Mouse (Mus musculus): ENCODE data around the gene Tmem209. TPM values are rescaled to one million over a fixed set of nuclear protein-coding genes. Genes with fewer than 3 reads are reported as not detected.

Tmem209 gene
- 28.5 and 33.7 TPM in 2 replicates for polyA plus RNA-seq (2015; fragmentation: Nextera tagmentation; extraction: Ambion mirVana)

- H3K9ac ChIP-seq, result peak within 1 kb of the TSS; percentile 68
- peaks cover 8% of the 10 kb centered on the region for H3K4me1 ChIP-seq
- H3K27me3 ChIP-seq (replicated peaks), result no peaks in the 10 kb centered on the region
- H3K36me3 ChIP-seq, result peaks cover 14% of the 10 kb centered on the region; the same call in 1 of the 2 replicates
- peak; percentile 97 for ATAC-seq (ENCODE audit: insufficient read depth, low FRiP score, low read depth)
- WGBS, result under 1% methylated on average over 37 of the region's 37 CpGs
- H3K4me3 ChIP-seq (replicated peaks), result peak within 1 kb of the TSS; percentile 61
- peak within 1 kb of the TSS; percentile 66 for H3K4me2 ChIP-seq
- peak within 1 kb of the TSS; percentile 98 for H3K27ac ChIP-seq
- H3K9me3 ChIP-seq, result no peaks in the 10 kb centered on the region
Measured at GRCm38 (mm10) chr6:30509265-30510239, at the start of gene Tmem209, which contains the start of gene Ssmem1. Tmem209 (minus strand) TSS chr6:30509783. Ssmem1 (plus strand) TSS chr6:30509849.

- Histone ChIP-seq H3K27ac (no peak overlapping the region), H3K36me3 (no peaks in the 10 kb centered on the region), H3K4me2 (no peak overlapping the region), H3K27me3 (replicated peaks) (no peaks in the 10 kb centered on the region), H3K9ac (no peak overlapping the region), H3K9me3 (no peaks in the 10 kb centered on the region), H3K4me1 (peaks cover 6% of the 10 kb centered on the region; the same call in 1 of the 2 replicates), H3K4me3 (replicated peaks) (no peak overlapping the region)
- ATAC-seq (ENCODE audit: insufficient read depth, low FRiP score, low read depth), result no peak
- 19% methylated on average over 4 of the region's 9 CpGs for WGBS
Measured at GRCm38 (mm10) chr6:30556080-30556479, 46.5 kb upstream of the Tmem209 start.

GRCm38 (mm10) chr6:30554621-30555170, 45.1 kb upstream of the Tmem209 start:
- WGBS, result 89% methylated on average over 5 of the region's 5 CpGs
- Histone ChIP-seq H3K4me3 (replicated peaks) (no peak overlapping the region), H3K9me3 (no peaks in the 10 kb centered on the region), H3K4me1 (peaks cover 6% of the 10 kb centered on the region; the same call in 1 of the 2 replicates), H3K9ac (no peak overlapping the region), H3K4me2 (no peak overlapping the region), H3K36me3 (no peaks in the 10 kb centered on the region), H3K27me3 (replicated peaks) (no peaks in the 10 kb centered on the region), H3K27ac (no peak overlapping the region)
- ATAC-seq (ENCODE audit: insufficient read depth, low FRiP score, low read depth), result no peak

- no peak overlapping the region for H3K27ac ChIP-seq
- H3K36me3 ChIP-seq, result no peaks in the 10 kb centered on the region
- H3K9ac ChIP-seq, result no peak overlapping the region
- 89% methylated on average over 5 of the region's 5 CpGs for WGBS
- H3K4me3 ChIP-seq (replicated peaks), result no peak overlapping the region
- ATAC-seq (ENCODE audit: insufficient read depth, low FRiP score, low read depth), result no peak
- H3K4me1 ChIP-seq, result peaks cover 11% of the 10 kb centered on the region
- no peak overlapping the region for H3K4me2 ChIP-seq
- H3K27me3 ChIP-seq (replicated peaks), result no peaks in the 10 kb centered on the region
- H3K9me3 ChIP-seq, result no peaks in the 10 kb centered on the region
Measured at GRCm38 (mm10) chr6:30554092-30554491, 44.5 kb upstream of the Tmem209 start.

DNA sequence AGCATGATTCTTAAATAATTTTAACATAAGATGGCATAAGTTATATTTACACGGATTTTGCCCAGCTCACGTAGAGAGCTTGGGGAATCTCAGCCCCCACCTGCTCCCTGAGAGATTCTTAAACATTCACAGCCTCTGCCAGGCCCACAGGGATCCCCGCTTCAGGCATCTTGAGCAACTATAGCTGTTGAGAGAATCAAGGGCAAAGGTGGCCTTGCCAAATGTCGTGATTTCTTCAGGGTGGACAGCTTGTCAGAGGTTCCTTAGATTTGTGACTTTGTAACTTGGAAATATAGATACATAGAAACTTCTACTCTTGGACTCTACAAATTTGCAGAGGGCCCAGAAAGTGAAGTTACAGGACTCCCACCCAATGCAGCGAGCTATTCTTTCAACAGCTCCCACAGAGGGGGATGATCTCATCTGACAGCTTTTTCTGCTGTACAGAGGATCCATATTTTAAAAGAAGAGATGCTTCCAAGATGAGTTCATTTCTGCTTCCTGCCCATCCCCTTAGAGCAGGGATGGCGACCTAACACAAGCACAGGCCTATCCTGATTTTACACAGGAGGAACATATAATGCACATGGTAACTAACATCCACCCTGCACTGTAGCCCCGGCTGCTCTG, 43.9 kb upstream of the Tmem209 start:
- Histone ChIP-seq H3K4me1 (peaks cover 14% of the 10 kb centered on the region), H3K27ac (0 out of 2 replicates have a peak overlapping the region, but pooled peaks have one; percentile 16), H3K4me3 (replicated peaks) (no peak overlapping the region), H3K9ac (no peak overlapping the region), H3K36me3 (no peaks in the 10 kb centered on the region), H3K27me3 (replicated peaks) (no peaks in the 10 kb centered on the region), H3K4me2 (no peak overlapping the region), H3K9me3 (no peaks in the 10 kb centered on the region)
- WGBS, result 73% methylated on average over 7 of the region's 7 CpGs
- no peak for ATAC-seq (ENCODE audit: insufficient read depth, low FRiP score, low read depth)

DNA sequence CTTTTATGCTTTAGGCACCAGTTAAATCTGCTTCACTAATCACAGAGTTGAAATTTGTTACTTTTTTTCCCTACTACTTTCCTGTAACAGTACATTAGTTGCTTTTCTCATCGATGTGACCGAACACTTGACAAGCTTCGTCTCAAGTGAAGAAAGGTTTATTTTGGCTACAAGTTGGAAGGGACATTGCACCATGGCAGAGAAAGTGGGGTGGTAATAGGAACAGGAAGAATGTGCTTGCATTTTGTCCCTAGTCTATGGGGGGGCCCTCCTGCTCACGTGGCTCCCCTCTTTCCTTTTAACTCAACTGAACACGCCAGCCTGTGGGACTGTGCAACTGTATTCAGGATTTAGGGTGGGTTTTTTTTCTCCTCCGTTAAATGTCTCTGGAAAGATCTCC, 43.0 kb upstream of the Tmem209 start:
- H3K4me1 ChIP-seq, result peaks cover 16% of the 10 kb centered on the region
- ATAC-seq (ENCODE audit: insufficient read depth, low FRiP score, low read depth), result no peak
- no peak overlapping the region for H3K4me3 ChIP-seq (replicated peaks)
- H3K27ac ChIP-seq, result peak overlapping the region; percentile 16; the same call in 1 of the 2 replicates
- H3K27me3 ChIP-seq (replicated peaks), result no peaks in the 10 kb centered on the region
- H3K4me2 ChIP-seq, result no peak overlapping the region
- H3K9ac ChIP-seq, result no peak overlapping the region
- H3K9me3 ChIP-seq, result no peaks in the 10 kb centered on the region
- no peaks in the 10 kb centered on the region for H3K36me3 ChIP-seq
- WGBS, result 54% methylated on average over 6 of the region's 6 CpGs

- Histone ChIP-seq H3K9ac (no peak overlapping the region), H3K4me3 (replicated peaks) (no peak overlapping the region), H3K4me2 (peak overlapping the region; percentile 32), H3K27ac (no peak overlapping the region), H3K36me3 (no peaks in the 10 kb centered on the region), H3K9me3 (no peaks in the 10 kb centered on the region), H3K4me1 (peaks cover 18% of the 10 kb centered on the region), H3K27me3 (replicated peaks) (no peaks in the 10 kb centered on the region)
- 33% methylated on average over 23 of the region's 23 CpGs for WGBS
- no peak for ATAC-seq (ENCODE audit: insufficient read depth, low FRiP score, low read depth)
Measured at GRCm38 (mm10) chr6:30551644-30552580, 42.3 kb upstream of the Tmem209 start.

DNA sequence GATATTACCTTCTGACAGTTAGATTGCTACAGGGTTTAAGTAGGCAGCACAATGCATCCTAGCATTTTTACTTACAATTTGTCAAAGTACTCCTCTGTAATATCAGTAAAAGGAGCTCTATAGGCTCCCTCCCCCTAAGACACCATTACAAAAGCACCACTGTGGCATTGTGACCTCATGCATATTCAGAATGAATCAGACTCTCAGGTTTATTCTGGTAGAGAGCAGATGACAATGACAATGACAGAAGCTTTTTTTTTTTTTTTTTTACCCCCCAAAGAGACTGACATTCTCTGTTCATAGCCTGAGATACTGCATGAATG, 41.6 kb upstream of the Tmem209 start:
- ATAC-seq (ENCODE audit: insufficient read depth, low FRiP score, low read depth), result no peak

GRCm38 (mm10) chr6:30550496-30551192, 41.1 kb upstream of the Tmem209 start:
- ATAC-seq (ENCODE audit: insufficient read depth, low FRiP score, low read depth), result no peak
- Histone ChIP-seq H3K27ac (no peak overlapping the region), H3K4me2 (no peak overlapping the region), H3K9ac (no peak overlapping the region), H3K4me3 (replicated peaks) (no peak overlapping the region), H3K36me3 (no peaks in the 10 kb centered on the region), H3K27me3 (replicated peaks) (no peaks in the 10 kb centered on the region), H3K4me1 (peaks cover 26% of the 10 kb centered on the region), H3K9me3 (no peaks in the 10 kb centered on the region)
- 76% methylated on average over 7 of the region's 7 CpGs for WGBS

More for the DNA sequence above, 41.6 kb upstream of the Tmem209 start:
- no peak overlapping the region for H3K4me2 ChIP-seq
- no peaks in the 10 kb centered on the region for H3K36me3 ChIP-seq
- no peaks in the 10 kb centered on the region for H3K27me3 ChIP-seq (replicated peaks)
- peaks cover 23% of the 10 kb centered on the region for H3K4me1 ChIP-seq
- no peaks in the 10 kb centered on the region for H3K9me3 ChIP-seq
- no peak overlapping the region for H3K9ac ChIP-seq
- H3K27ac ChIP-seq, result no peak overlapping the region
- no peak overlapping the region for H3K4me3 ChIP-seq (replicated peaks)

- Histone ChIP-seq H3K4me1 (peaks cover 26% of the 10 kb centered on the region), H3K4me2 (peak overlapping the region; percentile 26; the same call in 1 of the 2 replicates), H3K27ac (peak overlapping the region; percentile 75), H3K4me3 (replicated peaks) (no peak overlapping the region), H3K9me3 (no peaks in the 10 kb centered on the region), H3K9ac (no peak overlapping the region), H3K36me3 (no peaks in the 10 kb centered on the region), H3K27me3 (replicated peaks) (no peaks in the 10 kb centered on the region)
- WGBS, result 15% methylated on average over 15 of the region's 15 CpGs
- ATAC-seq (ENCODE audit: insufficient read depth, low FRiP score, low read depth), result peak; percentile 20; the same call in 1 of the 2 replicates
Measured at GRCm38 (mm10) chr6:30549231-30549761, 39.7 kb upstream of the Tmem209 start.
